In genomic region chr2:180919913-180920809, GRCm38 (mm10) we compare ENCODE assay signal across 8 mouse cellular contexts. TPM values are rescaled to one million over a fixed set of nuclear protein-coding genes. Genes with fewer than 3 reads are reported as not detected.
DNase-seq lines count a peak whose midpoint lies in the region; ATAC-seq and TF ChIP-seq lines count a peak whose summit lies in the region.

No protein-coding gene starts in this region.

- under 1% methylated on average over 61 of the region's 61 CpGs for WGBS in kidney, embryonic 15.5 days
- 3% methylated on average over 60 of the region's 61 CpGs for WGBS in forebrain, postnatal 0 days
- under 1% methylated on average over 61 of the region's 61 CpGs for WGBS in kidney, embryonic 16.5 days

- peak overlapping the region; percentile 97 for H3K4me3 ChIP-seq in kidney, embryonic 15.5 days (replicated peaks)
- H3K4me3 ChIP-seq in forebrain, postnatal 0 days (ENCODE audit: low read depth, low read length) = peak overlapping the region; percentile 99
- peak overlapping the region; percentile 98 for H3K4me3 ChIP-seq in kidney, embryonic 16.5 days (ENCODE audit: low read length)

- DNase-seq in kidney, postnatal 14 days = no peak
- peak; percentile 15 for DNase-seq in NIH3T3 (ENCODE audit: low read depth)
- no peak for DNase-seq in forebrain, postnatal 0 days
- peak; percentile 10 for DNase-seq in lung, postnatal 36 days
- DNase-seq in spleen, postnatal 14 days (ENCODE audit: low spot score in 2 of 2) = peak; percentile 9 to 26
- no peak for DNase-seq in frontal cortex, postnatal 10 days (ENCODE audit: low spot score in 2 of 2)

- H3K27ac ChIP-seq in kidney, embryonic 15.5 days = peak overlapping the region; percentile 79
- H3K27ac ChIP-seq in forebrain, postnatal 0 days (ENCODE audit: low read depth, low read length) = peak overlapping the region; percentile 78
- H3K27ac ChIP-seq in kidney, embryonic 16.5 days (ENCODE audit: low read length) = peak overlapping the region; percentile 69

- no peak for TF ChIP-seq CTCF in forebrain, postnatal 0 days (IDR thresholded peaks at IDR 0.05; ENCODE audit: low read depth)

- H3K9me3 ChIP-seq in kidney, embryonic 15.5 days (replicated peaks) = no peaks in the 10 kb centered on the region
- H3K9me3 ChIP-seq in forebrain, postnatal 0 days (ENCODE audit: low read length) = no peaks in the 10 kb centered on the region
- H3K9me3 ChIP-seq in kidney, embryonic 16.5 days (ENCODE audit: low read length) = no peaks in the 10 kb centered on the region

- peak; percentile 62 for ATAC-seq in kidney, embryonic 15.5 days (replicated peaks; ENCODE audit: low FRiP score)
- peak; percentile 58 for ATAC-seq in forebrain, postnatal 0 days
- peak; percentile 64 for ATAC-seq in kidney, embryonic 16.5 days (ENCODE audit: low FRiP score, low TSS enrichment)

- peaks cover 14% of the 10 kb centered on the region for H3K4me1 ChIP-seq in kidney, embryonic 15.5 days
- H3K4me1 ChIP-seq in forebrain, postnatal 0 days (ENCODE audit: insufficient read depth) = peaks cover 7% of the 10 kb centered on the region; the same call in 1 of the 2 replicates
- peaks cover 10% of the 10 kb centered on the region; the same call in 1 of the 2 replicates for H3K4me1 ChIP-seq in kidney, embryonic 16.5 days (ENCODE audit: insufficient read depth, low read length)

- peaks cover 37% of the 10 kb centered on the region for H3K36me3 ChIP-seq in kidney, embryonic 15.5 days
- peaks cover 31% of the 10 kb centered on the region for H3K36me3 ChIP-seq in forebrain, postnatal 0 days (ENCODE audit: insufficient read depth)
- H3K36me3 ChIP-seq in kidney, embryonic 16.5 days (ENCODE audit: insufficient read depth, low read length) = peaks cover 25% of the 10 kb centered on the region

- peak overlapping the region; percentile 78 for H3K4me2 ChIP-seq in kidney, embryonic 15.5 days
- peak overlapping the region; percentile 85 for H3K4me2 ChIP-seq in forebrain, postnatal 0 days (ENCODE audit: low read depth)
- peak overlapping the region; percentile 65 for H3K4me2 ChIP-seq in kidney, embryonic 16.5 days (replicated peaks; ENCODE audit: low read depth, low read length)

- 0 out of 2 replicates have a peak, but pooled peaks cover 4% of the 10 kb centered on the region for H3K27me3 ChIP-seq in kidney, embryonic 15.5 days
- H3K27me3 ChIP-seq in forebrain, postnatal 0 days (ENCODE audit: insufficient read depth, low read length) = no peaks in the 10 kb centered on the region
- no peaks in the 10 kb centered on the region for H3K27me3 ChIP-seq in kidney, embryonic 16.5 days (ENCODE audit: insufficient read depth, low read length)

- peak overlapping the region; percentile 100 for H3K9ac ChIP-seq in kidney, embryonic 15.5 days
- peak overlapping the region; percentile 98 for H3K9ac ChIP-seq in forebrain, postnatal 0 days
- peak overlapping the region; percentile 99 for H3K9ac ChIP-seq in kidney, embryonic 16.5 days (replicated peaks; ENCODE audit: low read length)

RNA-seq across cellular contexts. Expression of gene Ythdf1, which starts 0.6 kb away (rescaled TPM):
- polyA plus RNA-seq in kidney, embryonic 15.5 days (2015; fragmentation: Nextera tagmentation; extraction: Ambion mirVana) = 58.2 and 61.6 TPM in 2 replicates
- total RNA-seq in forebrain, postnatal 0 days (2014; rRNA removed) = 26.0 and 31.2 TPM in 2 replicates
- polyA plus RNA-seq in forebrain, postnatal 0 days (2015; fragmentation: Nextera tagmentation; extraction: Ambion mirVana) = 49.9 and 51.7 TPM in 2 replicates
- polyA plus RNA-seq in kidney, embryonic 16.5 days (2015; fragmentation: Nextera tagmentation; extraction: Ambion mirVana) = 16.0 and 27.1 TPM in 2 replicates

RNA-seq across cellular contexts. Expression of gene Birc7, which starts 8.7 kb away (rescaled TPM):
- not detected in 2 replicates for polyA plus RNA-seq in kidney, embryonic 15.5 days (2015; fragmentation: Nextera tagmentation; extraction: Ambion mirVana)
- total RNA-seq in forebrain, postnatal 0 days (2014; rRNA removed) = 0.38 TPM in 1 of 2 replicates, not detected in the other
- 0.13 and 0.24 TPM in 2 replicates for polyA plus RNA-seq in forebrain, postnatal 0 days (2015; fragmentation: Nextera tagmentation; extraction: Ambion mirVana)
- polyA plus RNA-seq in kidney, embryonic 16.5 days (2015; fragmentation: Nextera tagmentation; extraction: Ambion mirVana) = not detected in 2 replicates

RNA-seq across cellular contexts. Expression of gene Nkain4, which starts 34.3 kb away (rescaled TPM):
- 33.4 and 34.5 TPM in 2 replicates for polyA plus RNA-seq in kidney, embryonic 15.5 days (2015; fragmentation: Nextera tagmentation; extraction: Ambion mirVana)
- total RNA-seq in forebrain, postnatal 0 days (2014; rRNA removed) = 35.9 and 43.7 TPM in 2 replicates
- polyA plus RNA-seq in forebrain, postnatal 0 days (2015; fragmentation: Nextera tagmentation; extraction: Ambion mirVana) = 80.9 and 87.5 TPM in 2 replicates
- 36.9 and 48.7 TPM in 2 replicates for polyA plus RNA-seq in kidney, embryonic 16.5 days (2015; fragmentation: Nextera tagmentation; extraction: Ambion mirVana)

RNA-seq across cellular contexts. Expression of gene Arfgap1, which starts 46.9 kb away (rescaled TPM):
- 90.4 and 105 TPM in 2 replicates for polyA plus RNA-seq in kidney, embryonic 15.5 days (2015; fragmentation: Nextera tagmentation; extraction: Ambion mirVana)
- total RNA-seq in forebrain, postnatal 0 days (2014; rRNA removed) = 111 and 124 TPM in 2 replicates
- polyA plus RNA-seq in forebrain, postnatal 0 days (2015; fragmentation: Nextera tagmentation; extraction: Ambion mirVana) = 93.4 and 110 TPM in 2 replicates
- 110 and 114 TPM in 2 replicates for polyA plus RNA-seq in kidney, embryonic 16.5 days (2015; fragmentation: Nextera tagmentation; extraction: Ambion mirVana)

Comparison
In these comparisons a context has a peak if more than half of its experiments do, and no peak if none do; other contexts are left out.
1. DNase-seq: peak in NIH3T3 (single experiment), lung, postnatal 36 days (single experiment) and spleen, postnatal 14 days (2 of 2); none in kidney, postnatal 14 days (single experiment), forebrain, postnatal 0 days (single experiment) and frontal cortex, postnatal 10 days (0 of 2).
2. Peak in every context shown above with its lines, with median percentiles within 50 percentile points of each other: ATAC-seq, H3K27ac ChIP-seq, H3K4me2 ChIP-seq, H3K4me3 ChIP-seq and H3K9ac ChIP-seq.